Mouse (Mus musculus) embryo, embryonic 10.5 days (tissue): Measurements from ENCODE around the gene Depdc5.
"Not testable (repeated sequence)": the region's sequence is repeated elsewhere in the genome, so short reads cannot be mapped to it uniquely, and the experiment has no call there.

Source experiments
- DNase-seq: peaks from one replicate; pipeline ENCODE4 v3.0.0-alpha.2; 2015; ENCODE audit warnings: low spot score

Gene Depdc5

GRCm38 (mm10) chr5:32914071-32914470, 50.6 kb downstream of the Depdc5 start:
- no peak for DNase-seq

- DNase-seq = not testable (repeated sequence)
Observed at GRCm38 (mm10) chr5:32919281-32919680, 55.8 kb downstream of the Depdc5 start.

GRCm38 (mm10) chr5:32922906-32923305, 59.4 kb downstream of the Depdc5 start:
- no peak for DNase-seq

GRCm38 (mm10) chr5:32930761-32931160, 67.3 kb downstream of the Depdc5 start:
- no peak for DNase-seq

GRCm38 (mm10) chr5:32934654-32935053, 71.2 kb downstream of the Depdc5 start:
- DNase-seq = peak; percentile 37

- DNase-seq = no peak
Observed at GRCm38 (mm10) chr5:32940586-32940985, 77.1 kb downstream of the Depdc5 start.

GRCm38 (mm10) chr5:32941209-32941924, 77.9 kb downstream of the Depdc5 start:
- no peak for DNase-seq

GRCm38 (mm10) chr5:32950077-32950476, 86.6 kb downstream of the Depdc5 start:
- DNase-seq = no peak

GRCm38 (mm10) chr5:32950702-32951274, 87.3 kb downstream of the Depdc5 start:
- DNase-seq = no peak

- no peak for DNase-seq
Observed at GRCm38 (mm10) chr5:32955716-32956115, 92.2 kb downstream of the Depdc5 start.

GRCm38 (mm10) chr5:32961616-32962015, 98.1 kb downstream of the Depdc5 start:
- DNase-seq = no peak

- no peak for DNase-seq
Observed at GRCm38 (mm10) chr5:32962581-32962980, 99.1 kb downstream of the Depdc5 start.

- DNase-seq = no peak
Observed at GRCm38 (mm10) chr5:32976541-32976940, 113.0 kb downstream of the Depdc5 start.

GRCm38 (mm10) chr5:32977179-32977578, 113.7 kb downstream of the Depdc5 start:
- no peak for DNase-seq

- DNase-seq = no peak
Observed at GRCm38 (mm10) chr5:32985379-32985778, 121.9 kb downstream of the Depdc5 start.

GRCm38 (mm10) chr5:32987873-32988272, 124.4 kb downstream of the Depdc5 start:
- no peak for DNase-seq

GRCm38 (mm10) chr5:32989959-32990640, 126.6 kb downstream of the Depdc5 start:
- DNase-seq = no peak

- no peak for DNase-seq
Observed at GRCm38 (mm10) chr5:32991152-32991551, 127.7 kb downstream of the Depdc5 start.

- no peak for DNase-seq
Observed at GRCm38 (mm10) chr5:32994471-32994870, 131.0 kb downstream of the Depdc5 start.

- no peak for DNase-seq
Observed at GRCm38 (mm10) chr5:32995756-32996155, 132.3 kb downstream of the Depdc5 start.

- no peak for DNase-seq
Observed at GRCm38 (mm10) chr5:32996560-32996959, 133.1 kb downstream of the Depdc5 start.

- no peak for DNase-seq
Observed at GRCm38 (mm10) chr5:32997686-32998085, 134.2 kb downstream of the Depdc5 start.

- no peak for DNase-seq
Observed at GRCm38 (mm10) chr5:32998783-32999182, 135.3 kb downstream of the Depdc5 start.
